Mouse (Mus musculus) stomach, postnatal 0 days (tissue): Measurements from ENCODE around the gene Hspb6. TPM values are rescaled to one million over a fixed set of nuclear protein-coding genes. Genes with fewer than 3 reads are reported as not detected.
A peak's percentile ranks its signal among the peaks of the same experiment; 100 is the strongest.

ENCODE experiments used
- ATAC-seq: fragments of 200-750 bp; cut with Nextera tagmentation; 2 replicates; pipeline ENCODE4 v1.8.0; 2017; ENCODE audit not compliant: low FRiP score, low TSS enrichment
- DNase-seq: peaks from one replicate; pipeline ENCODE4 v3.0.0-alpha.2; 2016; ENCODE audit warnings: low spot score
- H3K27ac ChIP-seq: fragments of 300-500 bp; sonication (generic); replicated peaks from 2 replicates; pipeline ENCODE4 v1.5.1; 2014; ENCODE audit warnings: mild to moderate bottlenecking, control low read depth
- H3K27me3 ChIP-seq: fragments of 300-500 bp; sonication (generic); 2 replicates; pipeline ENCODE4 v1.6.1; 2014; ENCODE audit warnings: low read length; ENCODE audit not compliant: control insufficient read depth, insufficient read depth
- H3K36me3 ChIP-seq: fragments of 300-500 bp; sonication (generic); 2 replicates; pipeline ENCODE4 v1.6.1; 2014; ENCODE audit warnings: low read length, mixed read lengths; ENCODE audit not compliant: control insufficient read depth, insufficient read depth
- H3K4me1 ChIP-seq: fragments of 300-500 bp; sonication (generic); replicated peaks from 2 replicates; pipeline ENCODE4 v1.6.1; 2014; ENCODE audit warnings: antibody characterized with exemption; ENCODE audit not compliant: control insufficient read depth, insufficient read depth
- H3K4me2 ChIP-seq: fragments of 300-500 bp; sonication (generic); replicated peaks from 2 replicates; pipeline ENCODE4 v1.6.1; 2014; ENCODE audit warnings: low read depth, mild to moderate bottlenecking, control low read depth, moderate library complexity
- H3K4me3 ChIP-seq: fragments of 300-500 bp; sonication (generic); 2 replicates; pipeline ENCODE4 v1.5.1; 2014; ENCODE audit warnings: low read depth, low read length, control low read depth
- H3K9ac ChIP-seq: fragments of 300-500 bp; sonication (generic); 2 replicates; pipeline ENCODE4 v1.6.1; 2014; ENCODE audit warnings: mild to moderate bottlenecking, low read length, control low read depth, mixed read lengths
- H3K9me3 ChIP-seq: fragments of 300-500 bp; sonication (generic); 2 replicates; pipeline ENCODE4 v1.6.1; 2016; ENCODE audit warnings: low read length; ENCODE audit not compliant: control insufficient read depth
- CTCF ChIP-seq: IDR thresholded peaks from 2 replicates; pipeline ENCODE4 v1.5.1; 2016; ENCODE audit warnings: antibody characterized with exemption, low read depth, mild to moderate bottlenecking, moderate library complexity
- EP300 ChIP-seq: optimal IDR thresholded peaks from 2 replicates; pipeline ENCODE3; 2016; ENCODE audit warnings: antibody characterized with exemption
- WGBS: fragments of 180-500 bp; shearing (Covaris S2); extraction: QIAGEN DNeasy Blood & Tissue Kit; methylation state at CpG from one replicate; pipeline ENCODE4 v1.1.7; 2014; 5-methylcytosine and 5-hydroxymethylcytosine counted together
- polyA plus RNA-seq: library from polyadenylated mRNA; unstranded; fragments of >200 nt; fragmentation: Nextera tagmentation; extraction: Ambion mirVana; gene quantifications from 2 replicates; pipeline ENCODE4 v1.2.1, GENCODE M21; 2015

The Hspb6 gene
- polyA plus RNA-seq, 1 experiment from 2014 or later: 66.4 TPM

DNA sequence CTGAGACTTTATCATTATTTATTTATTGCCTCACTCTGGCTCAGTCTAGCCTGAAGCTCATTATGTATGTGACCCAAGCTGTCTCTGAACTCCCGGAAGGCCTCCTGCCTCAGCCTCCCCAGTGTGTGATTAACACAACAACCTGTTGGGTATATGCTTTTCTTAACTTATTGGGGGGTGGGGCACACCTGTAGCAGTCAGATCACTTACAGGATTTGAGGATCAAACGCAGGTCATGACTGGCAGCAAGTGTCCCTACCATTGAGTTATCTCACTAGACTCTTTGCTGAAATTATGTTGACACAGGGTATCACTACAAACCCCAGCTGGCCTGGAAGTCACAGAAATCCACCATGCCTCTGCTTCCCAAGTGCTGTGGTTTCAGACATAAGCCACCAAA, 8.3 kb downstream of the Hspb6 start:
- 66% methylated on average over 2 of the region's 2 CpGs for WGBS

DNA sequence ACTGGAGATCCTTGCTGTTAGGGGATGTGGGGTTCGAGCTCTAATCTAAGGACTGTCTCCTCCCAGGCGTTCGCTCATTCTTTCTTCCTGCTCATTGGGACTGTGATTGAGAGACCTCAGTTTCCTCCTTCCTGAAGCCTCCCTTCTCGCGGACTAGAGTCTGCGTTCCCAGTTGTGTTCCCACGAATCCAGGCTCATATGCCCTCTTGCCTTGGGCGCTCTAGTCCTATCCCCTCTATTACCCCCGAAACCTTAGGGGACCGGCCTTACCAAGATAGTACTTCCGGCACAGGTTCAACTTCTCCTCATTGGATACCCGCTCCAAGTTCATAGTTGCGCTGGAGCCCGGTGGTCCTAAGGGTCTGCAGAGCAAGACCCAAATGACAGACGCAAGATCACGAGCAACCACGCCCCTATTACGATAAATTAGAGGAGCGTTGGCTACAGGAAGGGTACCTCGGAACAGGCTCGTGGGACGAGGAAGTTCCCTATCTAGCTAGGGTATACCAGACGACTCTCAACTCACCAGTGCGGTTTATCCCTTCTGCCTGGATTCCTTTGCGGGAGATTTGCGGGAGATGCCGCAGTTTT, 10.6 kb downstream of the Hspb6 start:
- peak overlapping the region; percentile 78 for H3K4me2 ChIP-seq
- H3K9me3 ChIP-seq: no peaks in the 10 kb centered on the region
- peak overlapping the region; percentile 58 for H3K4me3 ChIP-seq
- no peak for TF ChIP-seq EP300
- no peak for TF ChIP-seq CTCF
- peak overlapping the region; percentile 66 for H3K9ac ChIP-seq
- no peak for ATAC-seq
- peak overlapping the region; percentile 86 for H3K27ac ChIP-seq
- no peaks in the 10 kb centered on the region for H3K27me3 ChIP-seq
- 0 out of 2 replicates have a peak, but pooled peaks cover 3% of the 10 kb centered on the region for H3K4me1 ChIP-seq
- H3K36me3 ChIP-seq: peaks cover 10% of the 10 kb centered on the region
- WGBS: 1% methylated on average over 27 of the region's 27 CpGs
- DNase-seq: peak; percentile 34

More for the DNA sequence above, 8.3 kb downstream of the Hspb6 start:
- 0 out of 2 replicates have a peak, but pooled peaks cover 3% of the 10 kb centered on the region for H3K4me1 ChIP-seq
- peaks cover 10% of the 10 kb centered on the region; the same call in 1 of the 2 replicates for H3K36me3 ChIP-seq
- H3K27ac ChIP-seq: no peak overlapping the region
- DNase-seq (no peak), ATAC-seq (no peak)
- no peak overlapping the region for H3K4me2 ChIP-seq
- H3K9ac ChIP-seq: no peak overlapping the region
- H3K27me3 ChIP-seq: no peaks in the 10 kb centered on the region
- no peak overlapping the region for H3K4me3 ChIP-seq
- H3K9me3 ChIP-seq: no peaks in the 10 kb centered on the region
- TF ChIP-seq EP300 (no peak), CTCF (no peak)

DNA sequence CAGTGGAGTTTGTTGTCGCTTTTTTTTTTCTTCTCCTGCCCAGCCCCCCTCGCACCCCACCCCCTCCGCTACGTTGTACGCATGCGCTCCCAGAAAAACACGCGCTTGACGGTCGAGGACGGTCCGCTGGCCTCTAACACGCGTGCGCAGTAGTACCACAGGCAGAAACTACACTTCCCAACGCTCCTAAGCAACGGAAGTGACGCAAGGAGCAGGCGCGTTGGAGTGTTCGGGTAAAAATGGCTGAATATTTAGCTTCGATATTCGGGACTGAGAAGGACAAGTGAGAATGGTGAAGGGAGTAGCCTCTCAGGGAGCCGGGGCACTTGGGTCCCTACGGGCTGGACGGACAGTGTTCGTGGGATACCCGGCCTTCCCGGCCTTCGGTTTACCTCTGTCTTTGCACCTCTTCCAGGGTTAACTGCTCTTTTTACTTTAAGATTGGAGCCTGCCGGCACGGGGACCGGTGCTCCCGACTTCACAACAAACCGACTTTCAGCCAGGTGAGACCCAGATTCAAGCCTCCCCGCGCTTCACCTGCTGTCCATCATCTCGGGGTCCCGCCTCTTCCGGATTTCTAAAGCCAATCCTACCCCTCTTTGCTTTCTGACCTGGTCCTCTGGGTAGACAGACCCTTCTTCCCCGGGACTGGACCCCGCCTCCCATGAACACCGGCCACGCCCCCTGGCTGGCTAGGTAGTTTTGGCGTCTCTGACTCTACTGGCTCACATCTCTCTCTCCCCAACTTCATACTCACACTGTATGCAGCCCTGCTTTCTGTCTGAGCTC, 11.3 kb downstream of the Hspb6 start, which contains the start of the genes U2af1l4, Gm49396 and Psenen:
U2af1l4 (plus strand) TSS at position 185 of the 789 bp plus-strand sequence.
Gm49396 (plus strand) TSS at position 228 of the 789 bp plus-strand sequence.
Psenen (minus strand) TSS at position 511 of the 789 bp plus-strand sequence.
- Histone ChIP-seq H3K27ac (peak within 1 kb of the TSS; percentile 91), H3K9me3 (no peaks in the 10 kb centered on the region), H3K27me3 (no peaks in the 10 kb centered on the region), H3K4me1 (0 out of 2 replicates have a peak, but pooled peaks cover 3% of the 10 kb centered on the region), H3K4me3 (peak within 1 kb of the TSS; percentile 58), H3K9ac (peak within 1 kb of the TSS; percentile 66), H3K36me3 (peaks cover 13% of the 10 kb centered on the region), H3K4me2 (peak within 1 kb of the TSS; percentile 78)
- ATAC-seq (peak; percentile 87), DNase-seq (peak; percentile 95)
- WGBS: under 1% methylated on average over 44 of the region's 45 CpGs
- TF ChIP-seq CTCF: peak; percentile 35
- no peak for TF ChIP-seq EP300

DNA sequence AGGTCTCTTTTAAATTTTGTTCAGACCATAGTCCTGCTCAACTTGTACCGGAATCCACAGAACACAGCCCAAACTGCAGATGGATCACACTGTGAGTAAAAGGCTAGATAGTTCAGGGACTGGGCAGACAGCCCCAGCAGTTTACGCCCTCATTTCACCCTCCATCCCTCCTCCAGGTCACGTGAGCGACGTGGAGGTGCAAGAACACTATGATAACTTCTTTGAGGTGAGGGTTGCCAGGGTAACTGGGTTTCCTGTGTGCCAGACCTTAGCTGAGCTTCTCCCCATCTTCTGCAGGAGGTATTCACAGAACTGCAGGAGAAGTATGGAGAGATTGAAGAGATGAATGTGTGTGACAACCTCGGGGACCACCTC, 11.9 kb downstream of the Hspb6 start:
- peak overlapping the region; percentile 58 for H3K4me3 ChIP-seq
- no peak for TF ChIP-seq CTCF
- no peak for TF ChIP-seq EP300
- peak overlapping the region; percentile 91 for H3K27ac ChIP-seq
- no peaks in the 10 kb centered on the region for H3K9me3 ChIP-seq
- no peak for DNase-seq
- peaks cover 19% of the 10 kb centered on the region for H3K36me3 ChIP-seq
- H3K27me3 ChIP-seq: no peaks in the 10 kb centered on the region
- WGBS: 14% methylated on average over 6 of the region's 6 CpGs
- no peak for ATAC-seq
- H3K4me2 ChIP-seq: peak overlapping the region; percentile 56
- H3K9ac ChIP-seq: peak overlapping the region; percentile 64; the same call in 1 of the 2 replicates
- H3K4me1 ChIP-seq: 0 out of 2 replicates have a peak, but pooled peaks cover 3% of the 10 kb centered on the region

DNA sequence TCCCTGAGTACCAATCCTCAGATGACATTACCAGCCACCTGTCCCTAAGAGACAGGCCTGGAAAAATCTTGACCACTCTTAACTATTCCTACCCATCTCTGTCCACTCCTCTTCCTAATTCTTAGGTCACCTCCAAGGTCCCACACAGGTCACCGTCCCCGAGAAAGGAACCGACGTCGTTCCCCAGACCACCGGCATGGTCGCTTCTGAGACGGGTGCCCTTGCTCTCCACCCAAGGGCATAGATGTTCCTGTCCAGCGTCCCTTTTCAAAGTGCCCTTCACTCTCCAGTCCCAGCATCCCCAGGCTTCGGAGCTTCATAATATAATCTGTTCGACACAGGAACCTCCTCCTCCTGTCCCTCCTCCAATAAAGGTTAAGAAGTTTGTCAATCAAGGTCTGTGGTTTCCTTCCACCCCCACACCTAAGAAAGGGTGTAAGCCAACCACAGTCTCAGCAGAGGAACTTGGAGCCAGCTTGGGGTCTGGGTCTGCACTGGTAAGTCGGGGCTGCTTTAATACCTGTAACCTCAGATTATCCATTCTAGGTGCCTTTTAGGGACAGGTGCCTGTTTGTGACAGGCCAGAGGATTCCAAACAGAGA, 13.1 kb downstream of the Hspb6 start, which contains the start of gene Igflr1:
Igflr1 (plus strand) TSS at position 458 of the 602 bp plus-strand sequence.
- WGBS: 91% methylated on average over 12 of the region's 12 CpGs
- Histone ChIP-seq H3K9ac (no peak within 1 kb of the TSS), H3K4me3 (no peak within 1 kb of the TSS), H3K27ac (no peak within 1 kb of the TSS), H3K4me2 (no peak within 1 kb of the TSS), H3K36me3 (peaks cover 22% of the 10 kb centered on the region), H3K4me1 (0 out of 2 replicates have a peak, but pooled peaks cover 3% of the 10 kb centered on the region), H3K9me3 (no peaks in the 10 kb centered on the region), H3K27me3 (no peaks in the 10 kb centered on the region)
- ATAC-seq: no peak
- DNase-seq: no peak
- no peak for TF ChIP-seq EP300
- TF ChIP-seq CTCF: no peak
